Mouse (Mus musculus): ENCODE measurements around the gene Sumf1. TPM values are rescaled to one million over a fixed set of nuclear protein-coding genes. Genes with fewer than 3 reads are reported as not detected.

Gene Sumf1
- polyA plus RNA-seq, 1 experiment from 2014 or later, result 12.8 TPM

- H3K27me3 ChIP-seq (ENCODE audit: poor library complexity, severe bottlenecking), result no peaks in the 10 kb centered on the region
- H3K4me1 ChIP-seq, result peaks cover 23% of the 10 kb centered on the region
- H3K9me3 ChIP-seq, result no peaks in the 10 kb centered on the region
- H3K4me3 ChIP-seq, result no peak overlapping the region
- peaks cover 30% of the 10 kb centered on the region for H3K36me3 ChIP-seq (replicated peaks)
- 84% methylated on average over 5 of the region's 5 CpGs for WGBS
- no peak overlapping the region for H3K27ac ChIP-seq
- DNase-seq (ENCODE audit: extremely low spot score, low spot score), result no peak
These were observed 37.1 kb upstream of the Sumf1 start for GRCm38 (mm10) chr6:108222435-108222834.

- Histone ChIP-seq H3K4me3 (no peak overlapping the region), H3K9me3 (no peaks in the 10 kb centered on the region), H3K36me3 (replicated peaks) (peaks cover 37% of the 10 kb centered on the region), H3K4me1 (peaks cover 32% of the 10 kb centered on the region), H3K27me3 (ENCODE audit: poor library complexity, severe bottlenecking) (no peaks in the 10 kb centered on the region), H3K27ac (no peak overlapping the region)
- 82% methylated on average over 3 of the region's 3 CpGs for WGBS
- DNase-seq (ENCODE audit: extremely low spot score, low spot score), result no peak
These were observed 32.6 kb upstream of the Sumf1 start for GRCm38 (mm10) chr6:108217987-108218386.

GRCm38 (mm10) chr6:108216832-108217231, 31.4 kb upstream of the Sumf1 start:
- 91% methylated on average over 8 of the region's 8 CpGs for WGBS
- Histone ChIP-seq H3K27me3 (ENCODE audit: poor library complexity, severe bottlenecking) (0 out of 2 replicates have a peak, but pooled peaks cover under 1% of the 10 kb centered on the region), H3K4me3 (no peak overlapping the region), H3K4me1 (peaks cover 37% of the 10 kb centered on the region), H3K9me3 (no peaks in the 10 kb centered on the region), H3K36me3 (replicated peaks) (peaks cover 36% of the 10 kb centered on the region), H3K27ac (no peak overlapping the region)
- DNase-seq (ENCODE audit: extremely low spot score, low spot score), result no peak

- Histone ChIP-seq H3K27ac (no peak overlapping the region), H3K4me1 (peaks cover 45% of the 10 kb centered on the region), H3K4me3 (peak overlapping the region; percentile 18; the same call in 1 of the 2 replicates), H3K9me3 (no peaks in the 10 kb centered on the region), H3K27me3 (ENCODE audit: poor library complexity, severe bottlenecking) (peaks cover 8% of the 10 kb centered on the region; the same call in 1 of the 2 replicates), H3K36me3 (replicated peaks) (peaks cover 31% of the 10 kb centered on the region)
- 73% methylated on average over 5 of the region's 5 CpGs for WGBS
- no peak for DNase-seq (ENCODE audit: extremely low spot score, low spot score)
These were observed 30.7 kb upstream of the Sumf1 start for GRCm38 (mm10) chr6:108216091-108216490.

DNA sequence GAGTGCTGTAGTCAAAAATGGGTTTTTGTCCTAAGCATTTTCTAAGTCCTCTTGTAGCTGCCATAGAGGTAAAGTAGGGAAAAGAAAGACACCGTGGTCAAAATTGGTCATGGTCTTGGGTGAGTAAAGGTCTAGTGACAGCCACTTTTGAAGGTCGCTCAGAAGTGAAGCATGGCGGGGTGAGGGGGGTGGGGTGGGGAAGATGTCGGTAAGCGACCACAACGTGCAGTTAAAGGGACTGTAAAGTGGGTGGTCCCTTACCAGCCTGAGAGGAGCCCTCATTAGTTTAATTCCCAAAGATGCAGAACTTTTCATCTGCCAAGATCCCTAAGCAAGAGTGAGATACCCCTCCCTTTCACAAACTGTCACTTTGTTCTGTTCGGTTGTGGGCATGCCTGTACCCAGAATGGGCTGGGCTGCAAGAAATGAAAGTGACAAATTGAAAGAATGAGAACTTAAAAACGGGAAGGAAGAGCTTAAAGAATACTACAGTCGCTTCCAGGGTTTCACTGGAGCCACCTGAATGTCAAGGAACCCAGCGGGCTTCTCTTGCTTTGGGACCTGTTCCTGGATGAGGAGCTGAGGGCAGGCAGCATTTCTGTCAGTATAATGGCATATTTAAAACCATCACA, 29.0 kb upstream of the Sumf1 start:
- Histone ChIP-seq H3K4me3 (peak overlapping the region; percentile 69), H3K27ac (peak overlapping the region; percentile 87; the same call in 1 of the 2 replicates), H3K27me3 (ENCODE audit: poor library complexity, severe bottlenecking) (peaks cover 14% of the 10 kb centered on the region; the same call in 1 of the 2 replicates), H3K4me1 (peaks cover 46% of the 10 kb centered on the region), H3K9me3 (no peaks in the 10 kb centered on the region), H3K36me3 (replicated peaks) (peaks cover 16% of the 10 kb centered on the region)
- DNase-seq (ENCODE audit: extremely low spot score, low spot score), result no peak
- WGBS, result 12% methylated on average over 10 of the region's 10 CpGs

DNA sequence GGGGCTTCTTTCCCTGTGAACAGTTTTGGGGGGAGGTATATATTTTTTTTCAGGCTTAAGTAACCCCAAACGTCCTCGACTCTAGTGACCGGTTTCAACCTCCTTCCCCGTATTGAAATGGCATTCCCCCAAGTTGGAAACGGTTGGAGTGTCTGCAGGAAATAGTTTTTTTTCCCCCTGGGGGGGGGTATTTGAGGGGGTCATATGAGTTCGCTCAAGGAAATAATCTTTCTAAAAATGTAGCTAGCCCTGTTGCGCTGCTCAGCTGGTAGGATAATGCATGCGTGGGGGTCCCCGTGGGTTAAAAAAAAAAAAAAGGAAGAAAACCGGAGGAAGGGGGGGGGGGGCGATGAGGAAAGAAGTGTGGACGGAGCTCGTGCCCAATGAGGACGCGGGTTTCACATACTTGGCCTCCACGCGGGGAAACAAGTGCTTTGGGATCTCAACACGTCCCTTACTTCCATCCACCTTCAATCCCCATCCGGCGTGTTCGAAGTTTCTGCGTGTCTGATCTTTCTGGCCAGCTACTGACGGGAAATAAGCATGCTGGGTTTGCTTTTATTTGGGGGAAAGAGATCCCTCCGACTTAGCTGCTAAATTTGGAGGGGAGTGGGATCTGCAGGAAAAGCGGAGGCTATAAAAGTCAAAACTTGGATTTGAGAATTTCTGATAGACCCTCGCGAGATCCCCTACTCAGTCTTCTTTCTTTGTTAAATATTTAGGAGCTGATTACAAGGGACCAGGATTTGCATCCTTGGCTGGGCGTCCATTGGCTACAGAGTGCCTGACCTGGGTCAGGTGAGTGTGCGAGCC, 28.3 kb upstream of the Sumf1 start:
- H3K36me3 ChIP-seq (replicated peaks), result peaks cover 16% of the 10 kb centered on the region
- H3K27me3 ChIP-seq (ENCODE audit: poor library complexity, severe bottlenecking), result peaks cover 14% of the 10 kb centered on the region; the same call in 1 of the 2 replicates
- H3K4me3 ChIP-seq, result peak overlapping the region; percentile 69
- no peak for DNase-seq (ENCODE audit: extremely low spot score, low spot score)
- H3K4me1 ChIP-seq, result peaks cover 46% of the 10 kb centered on the region
- WGBS, result under 1% methylated on average over 28 of the region's 29 CpGs
- H3K9me3 ChIP-seq, result no peaks in the 10 kb centered on the region
- peak overlapping the region; percentile 87 for H3K27ac ChIP-seq

DNA sequence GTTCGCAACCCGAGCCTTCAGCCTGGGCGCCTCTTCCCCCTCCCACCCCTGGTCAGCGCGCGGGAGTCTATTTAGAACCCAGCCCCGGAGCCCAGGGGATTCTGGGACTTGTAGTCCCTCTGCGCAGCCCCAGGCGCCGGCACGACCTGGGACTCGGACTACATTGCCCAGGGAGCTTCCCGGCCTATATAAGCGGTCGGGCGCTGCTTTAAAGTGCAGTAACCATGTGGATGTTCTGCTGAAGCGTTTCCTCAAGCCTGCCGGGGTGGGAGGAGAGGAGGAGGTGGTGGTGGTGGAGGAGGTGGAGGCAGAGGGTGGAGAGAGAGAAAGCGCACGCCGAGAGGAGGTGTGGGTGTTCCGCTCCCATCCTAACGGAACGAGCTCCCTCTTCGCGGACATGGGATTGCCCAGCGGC, 27.5 kb upstream of the Sumf1 start, which contains the start of gene Itpr1:
TSS of gene Itpr1 (plus strand) at position 216 of the 415 bp plus-strand sequence.
- Histone ChIP-seq H3K36me3 (replicated peaks) (peaks cover 8% of the 10 kb centered on the region), H3K4me1 (peaks cover 40% of the 10 kb centered on the region), H3K9me3 (no peaks in the 10 kb centered on the region), H3K27me3 (ENCODE audit: poor library complexity, severe bottlenecking) (peaks cover 14% of the 10 kb centered on the region; the same call in 1 of the 2 replicates), H3K27ac (peak within 1 kb of the TSS; percentile 87), H3K4me3 (peak within 1 kb of the TSS; percentile 69)
- WGBS, result under 1% methylated on average over 27 of the region's 27 CpGs
- peak; percentile 99 for DNase-seq (ENCODE audit: extremely low spot score, low spot score)

DNA sequence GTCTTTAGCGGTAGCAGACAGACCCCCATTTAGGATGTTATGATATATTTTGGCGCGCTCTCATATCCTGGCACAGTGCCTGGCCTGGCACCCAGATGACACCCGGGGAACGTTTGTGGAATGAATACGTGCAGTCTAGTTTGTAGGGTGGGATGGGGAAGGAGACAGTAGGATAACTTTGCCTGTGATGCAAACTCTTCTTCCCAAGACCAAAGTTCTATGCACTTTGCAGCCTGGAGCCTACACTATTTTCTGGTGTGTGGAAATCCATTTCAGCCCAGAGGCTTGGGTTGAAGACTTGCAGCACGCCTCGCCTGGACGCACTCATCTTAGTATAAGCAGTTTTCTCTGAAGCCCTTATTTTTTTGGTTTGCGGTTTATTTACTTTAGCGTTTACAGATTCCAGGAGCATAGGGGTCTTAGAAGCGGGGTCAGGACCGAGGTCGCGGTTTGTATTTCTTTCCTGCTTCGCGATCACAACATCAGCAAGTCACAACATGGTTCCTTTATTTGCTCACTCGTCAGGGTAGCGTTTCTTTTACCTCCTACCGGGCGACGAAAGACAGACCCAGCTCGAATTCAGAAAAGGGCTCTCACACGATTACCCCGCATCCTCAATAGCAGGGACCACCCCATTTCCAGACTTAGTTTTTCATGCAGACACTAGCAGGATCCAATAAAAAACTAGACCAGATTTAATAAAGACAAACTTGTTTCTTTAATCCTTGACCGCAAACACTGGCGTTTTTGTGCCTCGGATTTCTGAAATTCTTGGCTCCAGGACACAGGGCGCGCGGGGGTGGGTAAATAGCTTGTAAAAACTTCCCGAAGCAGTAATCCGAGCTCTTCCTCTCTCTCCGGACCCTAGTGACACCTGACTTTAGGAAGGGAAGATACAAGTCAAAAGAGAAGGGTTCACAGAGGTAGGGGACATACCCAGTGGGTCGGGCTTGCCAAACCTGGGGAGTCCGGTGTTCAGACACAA, 26.8 kb upstream of the Sumf1 start:
- Histone ChIP-seq H3K36me3 (replicated peaks) (0 out of 2 replicates have a peak, but pooled peaks cover 7% of the 10 kb centered on the region), H3K4me3 (peak overlapping the region; percentile 69), H3K4me1 (peaks cover 39% of the 10 kb centered on the region), H3K9me3 (no peaks in the 10 kb centered on the region), H3K27ac (peak overlapping the region; percentile 87), H3K27me3 (ENCODE audit: poor library complexity, severe bottlenecking) (peaks cover 14% of the 10 kb centered on the region; the same call in 1 of the 2 replicates)
- WGBS, result 7% methylated on average over 36 of the region's 36 CpGs
- no peak for DNase-seq (ENCODE audit: extremely low spot score, low spot score)

DNA sequence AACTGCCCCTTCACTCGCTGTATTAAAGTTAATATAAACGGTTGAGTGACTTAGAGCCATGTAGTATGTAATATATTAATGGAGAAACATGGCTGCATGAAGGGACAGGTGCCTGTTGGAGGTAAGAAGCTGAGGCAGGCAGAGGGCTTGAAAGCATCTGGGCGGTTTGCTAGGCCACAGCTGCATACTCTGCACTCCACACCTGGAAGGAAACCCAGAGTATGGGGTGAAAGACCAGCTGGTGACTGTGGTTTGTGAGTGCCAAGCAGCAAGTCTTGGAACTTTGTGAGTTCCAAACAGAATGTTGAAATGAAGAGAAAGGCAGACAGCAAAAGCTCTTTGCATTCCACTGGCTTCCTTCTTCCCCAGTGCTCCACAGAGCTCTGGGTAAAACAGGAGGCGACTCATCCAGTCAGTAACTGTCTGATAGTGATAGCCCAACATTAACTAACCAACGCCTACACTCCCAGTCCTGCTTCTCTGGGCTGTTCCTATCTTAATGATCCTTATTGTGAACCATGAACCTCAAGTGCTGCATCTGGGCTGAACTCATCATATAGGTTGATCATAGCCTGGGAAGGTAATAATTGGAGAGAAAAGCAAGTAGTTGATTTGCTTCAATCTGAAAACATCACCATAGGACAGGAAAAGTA, 21.7 kb upstream of the Sumf1 start:
- Histone ChIP-seq H3K4me1 (peaks cover 10% of the 10 kb centered on the region), H3K27ac (no peak overlapping the region), H3K36me3 (replicated peaks) (no peaks in the 10 kb centered on the region), H3K9me3 (no peaks in the 10 kb centered on the region), H3K4me3 (no peak overlapping the region), H3K27me3 (ENCODE audit: poor library complexity, severe bottlenecking) (peaks cover 14% of the 10 kb centered on the region; the same call in 1 of the 2 replicates)
- 80% methylated on average over 5 of the region's 5 CpGs for WGBS
- DNase-seq (ENCODE audit: extremely low spot score, low spot score), result no peak

DNA sequence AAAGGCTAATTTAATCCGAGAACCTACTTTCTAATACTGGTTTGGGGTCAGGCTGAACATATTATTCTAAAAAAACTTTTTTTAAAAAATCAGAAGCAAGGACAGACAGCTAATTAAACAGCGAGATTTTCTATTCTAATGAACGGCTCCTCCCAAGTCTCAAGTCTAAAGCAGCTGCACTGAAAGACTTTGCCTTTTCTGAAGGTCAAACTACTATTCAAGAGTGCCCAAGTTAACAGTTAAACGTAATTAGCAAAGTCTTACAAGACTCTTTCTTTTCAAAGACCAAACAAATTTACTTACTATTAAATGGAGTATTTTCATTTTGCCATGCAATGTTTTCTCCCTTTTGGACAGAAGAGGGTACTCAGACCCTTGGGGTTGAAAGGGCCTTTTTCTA, 20.8 kb upstream of the Sumf1 start:
- 77% methylated on average over 4 of the region's 4 CpGs for WGBS
- H3K4me1 ChIP-seq, result peaks cover 2% of the 10 kb centered on the region
- H3K9me3 ChIP-seq, result no peaks in the 10 kb centered on the region
- no peak for DNase-seq (ENCODE audit: extremely low spot score, low spot score)
- H3K27me3 ChIP-seq (ENCODE audit: poor library complexity, severe bottlenecking), result peaks cover 7% of the 10 kb centered on the region; the same call in 1 of the 2 replicates
- H3K4me3 ChIP-seq, result no peak overlapping the region
- H3K36me3 ChIP-seq (replicated peaks), result no peaks in the 10 kb centered on the region
- no peak overlapping the region for H3K27ac ChIP-seq

GRCm38 (mm10) chr6:108204322-108204721, 18.9 kb upstream of the Sumf1 start:
- H3K4me1 ChIP-seq, result no peaks in the 10 kb centered on the region
- WGBS, result 88% methylated on average over 2 of the region's 2 CpGs
- no peaks in the 10 kb centered on the region for H3K36me3 ChIP-seq (replicated peaks)
- no peak overlapping the region for H3K27ac ChIP-seq
- H3K27me3 ChIP-seq (ENCODE audit: poor library complexity, severe bottlenecking), result no peaks in the 10 kb centered on the region
- 0 out of 2 replicates have a peak, but pooled peaks cover 1% of the 10 kb centered on the region for H3K9me3 ChIP-seq
- no peak for DNase-seq (ENCODE audit: extremely low spot score, low spot score)
- H3K4me3 ChIP-seq, result no peak overlapping the region

Measured in forebrain, embryonic 10.5 days (tissue).